Mouse (Mus musculus): Measurements from ENCODE around the gene Pym1. TPM values are rescaled to one million over a fixed set of nuclear protein-coding genes. Genes with fewer than 3 reads are reported as not detected.

Gene Pym1
- total RNA-seq, 2 experiments from 2014 or later = 9.1 to 17.5 TPM

DNA sequence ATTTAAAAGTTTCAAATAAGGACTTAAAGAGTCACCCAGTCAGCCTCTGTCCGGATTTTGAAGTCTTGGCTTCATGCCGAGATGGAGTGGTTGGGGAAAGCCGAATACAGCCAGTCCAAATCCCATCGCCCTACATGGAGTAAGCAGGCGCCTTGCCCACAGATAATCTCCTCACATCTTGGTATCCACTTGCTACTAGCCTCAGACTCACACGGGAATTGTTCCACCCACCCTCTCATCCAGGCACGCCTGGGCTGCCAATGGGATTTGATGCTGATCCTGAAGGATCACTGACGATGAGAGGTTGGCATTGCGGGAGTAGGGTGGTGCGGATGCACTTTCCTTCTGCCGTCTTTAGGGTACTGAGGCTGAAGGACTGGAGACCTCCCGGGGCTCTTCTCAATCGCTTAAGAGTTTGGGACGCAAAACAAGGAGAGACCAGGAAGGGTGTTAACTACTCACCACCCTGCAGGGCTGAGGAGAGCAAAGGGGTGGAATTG lies 56.1 kb downstream of the Pym1 start, which contains the start of gene Dnajc14:
Gene Dnajc14, plus strand, starts transcription at position 292 of the 500 bp plus-strand sequence.
- ATAC-seq (replicated peaks; ENCODE audit: low FRiP score, poor library complexity, severe bottlenecking) = no peak

DNA sequence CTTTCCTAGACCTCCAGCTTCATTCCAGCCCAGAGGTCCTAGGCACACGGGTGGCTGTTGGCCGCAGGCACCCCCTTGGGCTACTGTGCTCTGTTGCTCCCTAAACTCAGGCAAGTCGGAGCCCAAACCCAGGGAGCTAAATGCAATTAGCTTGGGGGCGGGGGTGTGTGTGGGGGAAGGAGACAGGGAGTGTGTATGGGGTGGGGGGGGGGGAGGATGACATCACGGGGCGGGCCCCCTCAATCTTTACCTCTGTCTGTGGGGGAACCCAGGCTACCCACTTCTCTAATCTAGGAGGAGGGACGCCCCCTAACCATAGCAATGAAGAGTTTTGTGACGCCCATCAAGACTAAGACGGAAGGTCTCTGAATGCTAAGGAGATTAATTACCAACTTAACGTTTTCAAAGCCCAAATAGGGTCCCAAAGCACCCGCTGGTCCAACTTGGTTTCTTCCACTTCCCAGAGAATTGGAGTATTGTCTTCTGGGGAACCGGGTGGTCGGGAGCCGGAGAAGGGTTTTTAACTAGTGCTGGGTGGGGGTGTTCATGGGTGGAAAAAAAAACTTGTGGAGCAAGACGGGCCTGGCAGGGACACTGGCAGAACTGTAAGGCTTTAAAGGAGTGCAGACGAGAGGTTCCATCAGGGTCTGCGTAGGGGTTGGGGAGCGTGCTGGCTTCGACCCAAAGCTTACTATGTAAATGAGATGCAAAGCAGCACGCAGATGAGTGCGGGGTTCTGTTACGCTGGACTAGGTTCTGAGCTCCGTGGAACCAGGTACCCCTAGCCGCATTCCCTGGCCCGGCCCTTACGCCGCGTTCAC lies 56.8 kb downstream of the Pym1 start, which contains the start of gene Tmem198b:
Gene Tmem198b, minus strand, starts transcription at position 100 of the 821 bp plus-strand sequence.
- ATAC-seq (replicated peaks; ENCODE audit: low FRiP score, poor library complexity, severe bottlenecking) = no peak; the same call in 1 of the 2 replicates

- ATAC-seq (replicated peaks; ENCODE audit: low FRiP score, poor library complexity, severe bottlenecking) = peak; percentile 92
Observed at GRCm38 (mm10) chr10:128805092-128806000, 57.7 kb downstream of the Pym1 start.

GRCm38 (mm10) chr10:128806086-128806485 lies 58.4 kb downstream of the Pym1 start:
- ATAC-seq (replicated peaks; ENCODE audit: low FRiP score, poor library complexity, severe bottlenecking) = no peak

DNA sequence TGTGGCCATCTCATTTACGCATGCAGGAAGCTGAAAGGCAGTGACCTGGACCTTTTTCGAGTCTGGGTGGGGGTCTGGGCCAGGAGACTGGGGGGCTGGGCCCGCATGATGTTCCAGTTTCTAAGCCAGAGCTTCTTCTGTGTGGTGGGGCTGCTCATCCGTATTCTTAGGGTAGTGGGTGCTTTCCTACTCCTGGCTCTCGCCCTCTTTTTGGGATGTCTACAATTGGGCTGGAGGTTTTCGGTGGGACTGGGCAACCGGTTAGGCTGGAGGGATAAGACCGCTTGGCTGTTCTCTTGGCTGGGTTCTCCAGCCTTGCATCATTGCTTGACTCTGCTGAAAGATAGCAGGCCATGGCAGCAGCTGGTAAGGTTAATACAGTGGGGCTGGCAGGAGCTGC lies 59.3 kb downstream of the Pym1 start:
- ATAC-seq (replicated peaks; ENCODE audit: low FRiP score, poor library complexity, severe bottlenecking) = no peak

Other genes with a start within 250 kb of the Pym1 start
- gene Myl6b, start 249.2 kb upstream of the Pym1 start, total RNA-seq (2015; ENCODE audit: low replicate concordance) = 5.4 TPM in 1 of 2 replicates, not detected in the other
- gene Myl6b, start 249.2 kb upstream of the Pym1 start, total RNA-seq (2017; ENCODE audit: low replicate concordance) = 0.85 TPM in 1 of 2 replicates, not detected in the other
- 15.2 and 16.9 TPM in 2 replicates for gene Esyt1, start 222.0 kb upstream of the Pym1 start, total RNA-seq (2015; ENCODE audit: low replicate concordance)
- gene Esyt1, start 222.0 kb upstream of the Pym1 start, total RNA-seq (2017; ENCODE audit: low replicate concordance) = 24.8 and 27.9 TPM in 2 replicates
- gene Zc3h10, start 200.1 kb upstream of the Pym1 start, total RNA-seq (2015; ENCODE audit: low replicate concordance) = 0.19 and 0.63 TPM in 2 replicates
- gene Zc3h10, start 200.1 kb upstream of the Pym1 start, total RNA-seq (2017; ENCODE audit: low replicate concordance) = 2.8 and 3.2 TPM in 2 replicates
- 936 and 1,095 TPM in 2 replicates for gene Rpl41, start 198.6 kb upstream of the Pym1 start, total RNA-seq (2015; ENCODE audit: low replicate concordance)
- gene Rpl41, start 198.6 kb upstream of the Pym1 start, total RNA-seq (2017; ENCODE audit: low replicate concordance) = 729 and 801 TPM in 2 replicates
- 71.3 and 75.2 TPM in 2 replicates for gene Pa2g4, start 181.9 kb upstream of the Pym1 start, total RNA-seq (2015; ENCODE audit: low replicate concordance)
- 42.9 and 67.5 TPM in 2 replicates for gene Pa2g4, start 181.9 kb upstream of the Pym1 start, total RNA-seq (2017; ENCODE audit: low replicate concordance)
- gene Erbb3, start 158.2 kb upstream of the Pym1 start, total RNA-seq (2015; ENCODE audit: low replicate concordance) = 0.63 TPM in 1 of 2 replicates, not detected in the other
- 0.09 TPM in 1 of 2 replicates, not detected in the other for gene Erbb3, start 158.2 kb upstream of the Pym1 start, total RNA-seq (2017; ENCODE audit: low replicate concordance)
- gene Rps26, start 121.1 kb upstream of the Pym1 start, total RNA-seq (2015; ENCODE audit: low replicate concordance) = 345 and 426 TPM in 2 replicates
- gene Rps26, start 121.1 kb upstream of the Pym1 start, total RNA-seq (2017; ENCODE audit: low replicate concordance) = 114 and 205 TPM in 2 replicates
- not detected in 2 replicates for gene Ikzf4, start 101.9 kb upstream of the Pym1 start, total RNA-seq (2015; ENCODE audit: low replicate concordance)
- 0.09 TPM in 1 of 2 replicates, not detected in the other for gene Ikzf4, start 101.9 kb upstream of the Pym1 start, total RNA-seq (2017; ENCODE audit: low replicate concordance)
- 3.1 and 7.5 TPM in 2 replicates for gene Suox, start 73.8 kb upstream of the Pym1 start, total RNA-seq (2015; ENCODE audit: low replicate concordance)
- gene Suox, start 73.8 kb upstream of the Pym1 start, total RNA-seq (2017; ENCODE audit: low replicate concordance) = 8.4 and 11.3 TPM in 2 replicates
- 26.9 and 42.2 TPM in 2 replicates for gene Rab5b, start 51.6 kb upstream of the Pym1 start, total RNA-seq (2015; ENCODE audit: low replicate concordance)
- gene Rab5b, start 51.6 kb upstream of the Pym1 start, total RNA-seq (2017; ENCODE audit: low replicate concordance) = 64.8 and 71.7 TPM in 2 replicates
- not detected in 2 replicates for gene Pmel, start 43.7 kb upstream of the Pym1 start, total RNA-seq (2015; ENCODE audit: low replicate concordance)
- gene Pmel, start 43.7 kb upstream of the Pym1 start, total RNA-seq (2017; ENCODE audit: low replicate concordance) = not detected in 2 replicates
- gene Cdk2, start 42.9 kb upstream of the Pym1 start, total RNA-seq (2015; ENCODE audit: low replicate concordance) = 29.8 and 37.2 TPM in 2 replicates
- gene Cdk2, start 42.9 kb upstream of the Pym1 start, total RNA-seq (2017; ENCODE audit: low replicate concordance) = 21.0 and 34.3 TPM in 2 replicates
- gene Dgka, start 3.0 kb upstream of the Pym1 start, total RNA-seq (2015; ENCODE audit: low replicate concordance) = 8.2 and 13.4 TPM in 2 replicates
- gene Dgka, start 3.0 kb upstream of the Pym1 start, total RNA-seq (2017; ENCODE audit: low replicate concordance) = 2.9 and 4.7 TPM in 2 replicates
- 0.38 TPM in 1 of 2 replicates, not detected in the other for gene Mmp19, start 43.0 kb downstream of the Pym1 start, total RNA-seq (2015; ENCODE audit: low replicate concordance)
- 0.85 and 1.5 TPM in 2 replicates for gene Mmp19, start 43.0 kb downstream of the Pym1 start, total RNA-seq (2017; ENCODE audit: low replicate concordance)
- gene Dnajc14, start 56.2 kb downstream of the Pym1 start, total RNA-seq (2015; ENCODE audit: low replicate concordance) = 16.5 and 17.6 TPM in 2 replicates
- 9.5 and 9.6 TPM in 2 replicates for gene Dnajc14, start 56.2 kb downstream of the Pym1 start, total RNA-seq (2017; ENCODE audit: low replicate concordance)
- 0.19 and 1.7 TPM in 2 replicates for gene Tmem198b, start 56.5 kb downstream of the Pym1 start, total RNA-seq (2015; ENCODE audit: low replicate concordance)
- gene Tmem198b, start 56.5 kb downstream of the Pym1 start, total RNA-seq (2017; ENCODE audit: low replicate concordance) = 0.42 and 3.7 TPM in 2 replicates
- 74.4 and 106 TPM in 2 replicates for gene Sarnp, start 69.4 kb downstream of the Pym1 start, total RNA-seq (2015; ENCODE audit: low replicate concordance)
- 93.5 and 113 TPM in 2 replicates for gene Sarnp, start 69.4 kb downstream of the Pym1 start, total RNA-seq (2017; ENCODE audit: low replicate concordance)
- gene Ormdl2, start 73.8 kb downstream of the Pym1 start, total RNA-seq (2015; ENCODE audit: low replicate concordance) = 5.4 and 18.8 TPM in 2 replicates
- gene Ormdl2, start 73.8 kb downstream of the Pym1 start, total RNA-seq (2017; ENCODE audit: low replicate concordance) = 13.0 and 28.2 TPM in 2 replicates
- not detected in 2 replicates for gene Gdf11, start 143.8 kb downstream of the Pym1 start, total RNA-seq (2015; ENCODE audit: low replicate concordance)
- gene Gdf11, start 143.8 kb downstream of the Pym1 start, total RNA-seq (2017; ENCODE audit: low replicate concordance) = not detected in 2 replicates
- gene Cd63, start 153.1 kb downstream of the Pym1 start, total RNA-seq (2015; ENCODE audit: low replicate concordance) = 90.9 and 115 TPM in 2 replicates
- 27.2 and 35.5 TPM in 2 replicates for gene Cd63, start 153.1 kb downstream of the Pym1 start, total RNA-seq (2017; ENCODE audit: low replicate concordance)
- 5.0 TPM in 1 of 2 replicates, not detected in the other for gene Rdh5, start 175.0 kb downstream of the Pym1 start, total RNA-seq (2015; ENCODE audit: low replicate concordance)
- gene Rdh5, start 175.0 kb downstream of the Pym1 start, total RNA-seq (2017; ENCODE audit: low replicate concordance) = 1.1 TPM in 1 of 2 replicates, not detected in the other
- 25.4 and 37.0 TPM in 2 replicates for gene Bloc1s1, start 176.1 kb downstream of the Pym1 start, total RNA-seq (2015; ENCODE audit: low replicate concordance)
- 22.7 and 24.7 TPM in 2 replicates for gene Bloc1s1, start 176.1 kb downstream of the Pym1 start, total RNA-seq (2017; ENCODE audit: low replicate concordance)
- not detected in 2 replicates for gene Itga7, start 185.9 kb downstream of the Pym1 start, total RNA-seq (2015; ENCODE audit: low replicate concordance)
- gene Itga7, start 185.9 kb downstream of the Pym1 start, total RNA-seq (2017; ENCODE audit: low replicate concordance) = not detected in 2 replicates
- not detected in 2 replicates for gene Mettl7b, start 213.1 kb downstream of the Pym1 start, total RNA-seq (2015; ENCODE audit: low replicate concordance)
- gene Mettl7b, start 213.1 kb downstream of the Pym1 start, total RNA-seq (2017; ENCODE audit: low replicate concordance) = not detected in 2 replicates
- gene Olfr9, start 241.5 kb downstream of the Pym1 start, total RNA-seq (2015; ENCODE audit: low replicate concordance) = not detected in 2 replicates
- gene Olfr9, start 241.5 kb downstream of the Pym1 start, total RNA-seq (2017; ENCODE audit: low replicate concordance) = not detected in 2 replicates